Mouse (Mus musculus): Measurements from ENCODE around the gene Nmb. TPM values are rescaled to one million over a fixed set of nuclear protein-coding genes. Genes with fewer than 3 reads are reported as not detected.
A peak's percentile ranks its signal among the peaks of the same experiment; 100 is the strongest.

The Nmb gene
- polyA plus RNA-seq, 1 experiment from 2014 or later, result 6.6 TPM

- 87% methylated on average over 7 of the region's 7 CpGs for WGBS
- H3K9ac ChIP-seq (replicated peaks), result no peak overlapping the region
- ATAC-seq, result no peak
- no peaks in the 10 kb centered on the region for H3K9me3 ChIP-seq
- no peak overlapping the region for H3K4me2 ChIP-seq (replicated peaks)
- H3K36me3 ChIP-seq, result peaks cover 78% of the 10 kb centered on the region
- H3K27ac ChIP-seq, result no peak overlapping the region
- H3K4me1 ChIP-seq (replicated peaks), result peaks cover 7% of the 10 kb centered on the region
- H3K4me3 ChIP-seq (replicated peaks), result no peak overlapping the region
- H3K27me3 ChIP-seq, result no peaks in the 10 kb centered on the region
These were observed 10.7 kb downstream of the Nmb start for GRCm38 (mm10) chr7:80894196-80894595.

- Histone ChIP-seq H3K4me2 (replicated peaks) (no peak overlapping the region), H3K9ac (replicated peaks) (no peak overlapping the region), H3K4me3 (replicated peaks) (no peak overlapping the region), H3K9me3 (no peaks in the 10 kb centered on the region), H3K4me1 (replicated peaks) (peaks cover 11% of the 10 kb centered on the region), H3K36me3 (peaks cover 78% of the 10 kb centered on the region), H3K27ac (no peak overlapping the region), H3K27me3 (no peaks in the 10 kb centered on the region)
- WGBS, result 85% methylated on average over 6 of the region's 6 CpGs
- ATAC-seq, result no peak
These were observed 11.1 kb downstream of the Nmb start for GRCm38 (mm10) chr7:80893753-80894129.

- no peaks in the 10 kb centered on the region for H3K9me3 ChIP-seq
- ATAC-seq, result no peak
- H3K36me3 ChIP-seq, result peaks cover 75% of the 10 kb centered on the region
- no peaks in the 10 kb centered on the region for H3K27me3 ChIP-seq
- H3K4me2 ChIP-seq (replicated peaks), result no peak overlapping the region
- no peak overlapping the region for H3K27ac ChIP-seq
- H3K9ac ChIP-seq (replicated peaks), result no peak overlapping the region
- H3K4me3 ChIP-seq (replicated peaks), result no peak overlapping the region
- peaks cover 13% of the 10 kb centered on the region for H3K4me1 ChIP-seq (replicated peaks)
- WGBS, result 95% methylated on average over 15 of the region's 15 CpGs
These were observed 11.7 kb downstream of the Nmb start for GRCm38 (mm10) chr7:80893086-80893752.

GRCm38 (mm10) chr7:80889841-80890241 lies 15.0 kb downstream of the Nmb start:
- Histone ChIP-seq H3K4me1 (replicated peaks) (peaks cover 13% of the 10 kb centered on the region), H3K9ac (replicated peaks) (no peak overlapping the region), H3K27ac (peak overlapping the region; percentile 64; the same call in 1 of the 2 replicates), H3K27me3 (no peaks in the 10 kb centered on the region), H3K4me2 (replicated peaks) (no peak overlapping the region), H3K36me3 (peaks cover 47% of the 10 kb centered on the region), H3K4me3 (replicated peaks) (no peak overlapping the region), H3K9me3 (no peaks in the 10 kb centered on the region)
- 86% methylated on average over 13 of the region's 13 CpGs for WGBS
- no peak for ATAC-seq

GRCm38 (mm10) chr7:80889021-80889511 lies 15.8 kb downstream of the Nmb start:
- no peak overlapping the region for H3K4me2 ChIP-seq (replicated peaks)
- WGBS, result 43% methylated on average over 9 of the region's 9 CpGs
- peak overlapping the region; percentile 64 for H3K27ac ChIP-seq
- 0 out of 2 replicates have a peak overlapping the region, but pooled peaks have one; percentile 0 for H3K9ac ChIP-seq (replicated peaks)
- peak; percentile 81 for ATAC-seq
- no peak overlapping the region for H3K4me3 ChIP-seq (replicated peaks)
- H3K4me1 ChIP-seq (replicated peaks), result peaks cover 13% of the 10 kb centered on the region
- no peaks in the 10 kb centered on the region for H3K27me3 ChIP-seq
- H3K9me3 ChIP-seq, result no peaks in the 10 kb centered on the region
- peaks cover 39% of the 10 kb centered on the region for H3K36me3 ChIP-seq

GRCm38 (mm10) chr7:80888595-80888994 lies 16.3 kb downstream of the Nmb start:
- 81% methylated on average over 7 of the region's 7 CpGs for WGBS
- peaks cover 13% of the 10 kb centered on the region for H3K4me1 ChIP-seq (replicated peaks)
- no peak overlapping the region for H3K4me2 ChIP-seq (replicated peaks)
- H3K9me3 ChIP-seq, result no peaks in the 10 kb centered on the region
- peak overlapping the region; percentile 64 for H3K27ac ChIP-seq
- ATAC-seq, result peak; percentile 28; the same call in 1 of the 2 replicates
- 0 out of 2 replicates have a peak overlapping the region, but pooled peaks have one; percentile 0 for H3K9ac ChIP-seq (replicated peaks)
- no peak overlapping the region for H3K4me3 ChIP-seq (replicated peaks)
- H3K27me3 ChIP-seq, result no peaks in the 10 kb centered on the region
- H3K36me3 ChIP-seq, result peaks cover 34% of the 10 kb centered on the region

GRCm38 (mm10) chr7:80885666-80886065 lies 19.2 kb downstream of the Nmb start:
- H3K4me3 ChIP-seq (replicated peaks), result no peak overlapping the region
- no peak overlapping the region for H3K4me2 ChIP-seq (replicated peaks)
- no peak for ATAC-seq
- H3K4me1 ChIP-seq (replicated peaks), result peaks cover 20% of the 10 kb centered on the region
- 27% methylated on average over 1 of the region's 1 CpGs for WGBS
- no peaks in the 10 kb centered on the region for H3K9me3 ChIP-seq
- no peak overlapping the region for H3K27ac ChIP-seq
- no peak overlapping the region for H3K9ac ChIP-seq (replicated peaks)
- no peaks in the 10 kb centered on the region for H3K27me3 ChIP-seq
- peaks cover 5% of the 10 kb centered on the region for H3K36me3 ChIP-seq

- H3K27ac ChIP-seq, result no peak overlapping the region
- H3K4me2 ChIP-seq (replicated peaks), result peak overlapping the region; percentile 38
- ATAC-seq, result peak; percentile 86
- H3K27me3 ChIP-seq, result no peaks in the 10 kb centered on the region
- no peaks in the 10 kb centered on the region for H3K9me3 ChIP-seq
- H3K4me3 ChIP-seq (replicated peaks), result 0 out of 2 replicates have a peak overlapping the region, but pooled peaks have one; percentile 10
- H3K9ac ChIP-seq (replicated peaks), result no peak overlapping the region
- H3K36me3 ChIP-seq, result peaks cover 5% of the 10 kb centered on the region
- peaks cover 7% of the 10 kb centered on the region for H3K4me1 ChIP-seq (replicated peaks)
- 25% methylated on average over 14 of the region's 14 CpGs for WGBS
These were observed 21.9 kb downstream of the Nmb start for GRCm38 (mm10) chr7:80882830-80883505.

- Histone ChIP-seq H3K27me3 (peaks cover 27% of the 10 kb centered on the region), H3K4me1 (replicated peaks) (no peaks in the 10 kb centered on the region; the same call in 1 of the 2 replicates), H3K9ac (replicated peaks) (no peak overlapping the region), H3K27ac (no peak overlapping the region), H3K36me3 (peaks cover 73% of the 10 kb centered on the region), H3K4me2 (replicated peaks) (no peak overlapping the region), H3K9me3 (no peaks in the 10 kb centered on the region), H3K4me3 (replicated peaks) (no peak overlapping the region)
- 28% methylated on average over 37 of the region's 37 CpGs for WGBS
- ATAC-seq, result no peak
These were observed 29.1 kb downstream of the Nmb start for GRCm38 (mm10) chr7:80875727-80876126.

GRCm38 (mm10) chr7:80873631-80874030 lies 31.2 kb downstream of the Nmb start:
- Histone ChIP-seq H3K9me3 (no peaks in the 10 kb centered on the region), H3K4me2 (replicated peaks) (no peak overlapping the region), H3K36me3 (peaks cover 91% of the 10 kb centered on the region), H3K4me1 (replicated peaks) (no peaks in the 10 kb centered on the region; the same call in 1 of the 2 replicates), H3K9ac (replicated peaks) (no peak overlapping the region), H3K27me3 (peaks cover 27% of the 10 kb centered on the region), H3K4me3 (replicated peaks) (no peak overlapping the region), H3K27ac (no peak overlapping the region)
- ATAC-seq, result no peak
- 97% methylated on average over 2 of the region's 2 CpGs for WGBS

- Histone ChIP-seq H3K4me3 (replicated peaks) (no peak overlapping the region), H3K4me1 (replicated peaks) (no peaks in the 10 kb centered on the region; the same call in 1 of the 2 replicates), H3K4me2 (replicated peaks) (no peak overlapping the region), H3K36me3 (peaks cover 96% of the 10 kb centered on the region), H3K9me3 (no peaks in the 10 kb centered on the region), H3K9ac (replicated peaks) (no peak overlapping the region), H3K27me3 (peaks cover 27% of the 10 kb centered on the region), H3K27ac (no peak overlapping the region)
- no peak for ATAC-seq
- 86% methylated on average over 5 of the region's 5 CpGs for WGBS
These were observed 31.8 kb downstream of the Nmb start for GRCm38 (mm10) chr7:80873038-80873437.

GRCm38 (mm10) chr7:80868686-80869085 lies 36.2 kb downstream of the Nmb start:
- Histone ChIP-seq H3K9me3 (no peaks in the 10 kb centered on the region), H3K4me3 (replicated peaks) (no peak overlapping the region), H3K27ac (no peak overlapping the region), H3K27me3 (peaks cover 4% of the 10 kb centered on the region; the same call in 1 of the 2 replicates), H3K36me3 (peaks cover 92% of the 10 kb centered on the region), H3K9ac (replicated peaks) (no peak overlapping the region), H3K4me2 (replicated peaks) (no peak overlapping the region), H3K4me1 (replicated peaks) (peaks cover 34% of the 10 kb centered on the region)
- no peak for ATAC-seq
- WGBS, result 95% methylated on average over 2 of the region's 2 CpGs

All from midbrain, embryonic 13.5 days (tissue).